30 mouse cellular contexts compared by ENCODE assay signal in the genomic region with DNA sequence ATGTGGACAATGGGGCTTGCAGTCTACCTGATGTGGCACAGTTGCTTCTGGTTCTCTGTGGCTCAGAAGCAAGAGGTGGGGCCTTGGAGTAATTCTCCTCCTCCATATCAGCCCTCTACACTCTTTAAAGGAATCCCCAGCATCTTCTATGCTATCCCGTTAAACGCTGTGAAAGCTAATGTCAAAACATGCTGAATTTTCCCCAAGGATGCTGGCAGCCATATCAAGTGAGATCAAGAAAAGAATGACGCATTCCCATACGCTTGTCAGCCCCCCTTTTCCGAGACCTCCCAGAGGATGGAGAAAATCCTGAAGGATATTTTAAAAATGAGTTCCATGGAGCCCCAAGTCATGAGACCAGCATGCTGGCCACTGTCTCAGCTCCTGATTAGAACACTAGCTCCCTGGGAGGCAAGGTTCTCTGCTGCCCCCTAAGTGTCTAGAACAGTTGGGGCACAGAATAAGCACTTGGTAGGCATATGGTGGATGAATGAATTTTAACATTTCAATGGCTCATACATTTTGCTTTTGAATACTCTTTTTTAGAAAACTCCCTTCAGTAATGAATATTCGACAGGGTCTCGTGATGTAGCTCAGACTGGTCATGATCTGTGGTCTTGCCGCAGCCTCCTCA.
DNase-seq lines count a peak whose midpoint lies in the region; ATAC-seq and TF ChIP-seq lines count a peak whose summit lies in the region.
"Had no signal": no experiment of that assay in that cellular context is flagged by ENCODE, and none has a peak within 500 bp of the region (broad histone marks: within the 10 kb centered on the region; RNA-seq: fewer than 3 reads in every experiment).

No protein-coding gene starts in this region.

- no peak overlapping the region for H3K9ac ChIP-seq in heart, postnatal 0 days (replicated peaks; ENCODE audit: low read depth, low read length)
- H3K9ac ChIP-seq in midbrain, postnatal 0 days (replicated peaks; ENCODE audit: low read length, poor library complexity, severe bottlenecking) = no peak overlapping the region
- H3K9ac ChIP-seq in midbrain, embryonic 16.5 days (ENCODE audit: low read depth, low read length) = no peak overlapping the region
- no peak overlapping the region for H3K9ac ChIP-seq in stomach, postnatal 0 days (ENCODE audit: low read length)
- H3K9ac ChIP-seq: heart, embryonic 15.5 days; hindbrain, embryonic 15.5 days; intestine, embryonic 15.5 days; limb, embryonic 12.5 days; neural tube, embryonic 12.5 days had no signal

- 89% methylated on average over 8 of the region's 8 CpGs for WGBS in heart, postnatal 0 days
- WGBS in midbrain, postnatal 0 days = 61% methylated on average over 8 of the region's 8 CpGs
- WGBS in midbrain, embryonic 16.5 days = 60% methylated on average over 8 of the region's 8 CpGs
- 83% methylated on average over 8 of the region's 8 CpGs for WGBS in stomach, postnatal 0 days

- no peak overlapping the region for H3K4me2 ChIP-seq in heart, postnatal 0 days (ENCODE audit: low read depth, low read length)
- no peak overlapping the region for H3K4me2 ChIP-seq in midbrain, postnatal 0 days (ENCODE audit: low read depth, low read length, poor library complexity, severe bottlenecking)
- H3K4me2 ChIP-seq in midbrain, embryonic 16.5 days (ENCODE audit: low read length) = no peak overlapping the region
- H3K4me2 ChIP-seq in stomach, postnatal 0 days (replicated peaks; ENCODE audit: low read depth) = no peak overlapping the region
- H3K4me2 ChIP-seq: heart, embryonic 15.5 days; hindbrain, embryonic 15.5 days; intestine, embryonic 15.5 days; limb, embryonic 12.5 days; neural tube, embryonic 12.5 days had no signal

- intact Hi-C loops in heart, postnatal 14 days (cut with DNase I) = no loop called here

- peaks cover 21% of the 10 kb centered on the region; the same call in 1 of the 2 replicates for H3K4me1 ChIP-seq in heart, postnatal 0 days (ENCODE audit: control insufficient read depth, insufficient read depth)
- no peaks in the 10 kb centered on the region for H3K4me1 ChIP-seq in midbrain, postnatal 0 days (ENCODE audit: insufficient read depth, low read length)
- peaks cover 25% of the 10 kb centered on the region for H3K4me1 ChIP-seq in midbrain, embryonic 16.5 days (ENCODE audit: control insufficient read depth, insufficient read depth, low read length)
- H3K4me1 ChIP-seq in stomach, postnatal 0 days (replicated peaks; ENCODE audit: control insufficient read depth, insufficient read depth) = peaks cover 6% of the 10 kb centered on the region

- no peaks in the 10 kb centered on the region for H3K9me3 ChIP-seq in heart, postnatal 0 days (replicated peaks; ENCODE audit: control insufficient read depth, low read length)
- no peaks in the 10 kb centered on the region for H3K9me3 ChIP-seq in midbrain, postnatal 0 days (ENCODE audit: low read length)
- peaks cover 3% of the 10 kb centered on the region; the same call in 1 of the 2 replicates for H3K9me3 ChIP-seq in midbrain, embryonic 16.5 days (replicated peaks; ENCODE audit: control insufficient read depth, low read length, poor library complexity, severe bottlenecking)
- no peaks in the 10 kb centered on the region for H3K9me3 ChIP-seq in stomach, postnatal 0 days (ENCODE audit: control insufficient read depth, low read length)
- H3K9me3 ChIP-seq: heart, embryonic 10.5 days; heart, embryonic 15.5 days; hindbrain, embryonic 15.5 days; intestine, embryonic 15.5 days; limb, embryonic 12.5 days; neural tube, embryonic 12.5 days had no signal

- no peak for TF ChIP-seq EP300 in heart, postnatal 0 days (IDR thresholded peaks at IDR 0.05; ENCODE audit: low read depth)
- no peak for TF ChIP-seq EP300 in stomach, postnatal 0 days (optimal IDR thresholded peaks at IDR 0.05)

- no peak overlapping the region for H3K4me3 ChIP-seq in heart, postnatal 0 days (ENCODE audit: low read depth, low read length)
- no peak overlapping the region for H3K4me3 ChIP-seq in layer of hippocampus, adult 2 months
- no peak overlapping the region for H3K4me3 ChIP-seq in midbrain, postnatal 0 days (ENCODE audit: low read depth, low read length)
- no peak overlapping the region for H3K4me3 ChIP-seq in midbrain, embryonic 16.5 days (ENCODE audit: low read depth, low read length)
- no peak overlapping the region for H3K4me3 ChIP-seq in stomach, postnatal 0 days (ENCODE audit: low read depth, low read length)
- H3K4me3 ChIP-seq: erythroblast, embryonic 14.5 days; heart, embryonic 10.5 days; heart, embryonic 15.5 days; hindbrain, embryonic 15.5 days; intestine, embryonic 15.5 days; limb, embryonic 12.5 days; myocyte; neural tube, embryonic 12.5 days had no signal

- peak; percentile 9; the same call in 1 of the 2 replicates for TF ChIP-seq CTCF in heart, postnatal 0 days (IDR thresholded peaks at IDR 0.05; ENCODE audit: low read depth)
- peak; percentile 56 for TF ChIP-seq CTCF in layer of hippocampus, adult 2 months (conservative IDR thresholded peaks at IDR 0.05)
- peak; percentile 42 for TF ChIP-seq CTCF in midbrain, postnatal 0 days (IDR thresholded peaks at IDR 0.05)
- TF ChIP-seq CTCF in stomach, postnatal 0 days (IDR thresholded peaks at IDR 0.05; ENCODE audit: low read depth) = peak; percentile 36

- no peaks in the 10 kb centered on the region for H3K36me3 ChIP-seq in heart, postnatal 0 days (replicated peaks; ENCODE audit: control insufficient read depth, insufficient read depth, low read length)
- no peaks in the 10 kb centered on the region for H3K36me3 ChIP-seq in midbrain, postnatal 0 days (ENCODE audit: insufficient read depth, low read length)
- H3K36me3 ChIP-seq in midbrain, embryonic 16.5 days (ENCODE audit: control insufficient read depth, insufficient read depth, low read length) = no peaks in the 10 kb centered on the region
- H3K36me3 ChIP-seq in stomach, postnatal 0 days (ENCODE audit: control insufficient read depth, insufficient read depth, low read length) = no peaks in the 10 kb centered on the region
- H3K36me3 ChIP-seq: heart, embryonic 15.5 days; hindbrain, embryonic 15.5 days; intestine, embryonic 15.5 days had no signal

- ATAC-seq in heart, postnatal 0 days (ENCODE audit: insufficient read depth, low read depth) = no peak
- ATAC-seq in midbrain, postnatal 0 days (ENCODE audit: low FRiP score) = no peak
- no peak for ATAC-seq in midbrain, embryonic 16.5 days
- ATAC-seq in stomach, postnatal 0 days (ENCODE audit: low FRiP score, low TSS enrichment) = no peak
- ATAC-seq: intestine, embryonic 15.5 days; Patski had no signal

- no peak overlapping the region for H3K27ac ChIP-seq in heart, postnatal 0 days (ENCODE audit: low read depth)
- no peak overlapping the region for H3K27ac ChIP-seq in layer of hippocampus, adult 2 months
- H3K27ac ChIP-seq in midbrain, postnatal 0 days (ENCODE audit: low read depth, low read length) = no peak overlapping the region
- no peak overlapping the region for H3K27ac ChIP-seq in midbrain, embryonic 16.5 days (ENCODE audit: low read length)
- H3K27ac ChIP-seq in stomach, postnatal 0 days (replicated peaks) = no peak overlapping the region
- H3K27ac ChIP-seq: heart, embryonic 10.5 days; heart, embryonic 15.5 days; hindbrain, embryonic 15.5 days; intestine, embryonic 15.5 days; limb, embryonic 12.5 days; neural tube, embryonic 12.5 days had no signal

- H3K27me3 ChIP-seq in heart, postnatal 0 days (ENCODE audit: control insufficient read depth, insufficient read depth, low read length) = no peaks in the 10 kb centered on the region
- no peaks in the 10 kb centered on the region for H3K27me3 ChIP-seq in midbrain, postnatal 0 days (ENCODE audit: insufficient read depth, low read length)
- H3K27me3 ChIP-seq in midbrain, embryonic 16.5 days (ENCODE audit: control insufficient read depth, insufficient read depth, low read depth, low read length) = no peaks in the 10 kb centered on the region
- no peaks in the 10 kb centered on the region for H3K27me3 ChIP-seq in stomach, postnatal 0 days (ENCODE audit: control insufficient read depth, insufficient read depth, low read length)
- H3K27me3 ChIP-seq: heart, embryonic 15.5 days; hindbrain, embryonic 15.5 days; intestine, embryonic 15.5 days; limb, embryonic 12.5 days; neural tube, embryonic 12.5 days; Patski had no signal

- DNase-seq in heart, postnatal 0 days (ENCODE audit: low spot score) = no peak
- DNase-seq in heart, postnatal 14 days = no peak
- DNase-seq in layer of hippocampus, adult 2 months (ENCODE audit: low spot score in 2 of 2) = no peak
- DNase-seq in layer of hippocampus, adult 9-10 months (ENCODE audit: low spot score) = no peak
- DNase-seq in midbrain, postnatal 0 days (ENCODE audit: low spot score) = no peak
- DNase-seq in stomach, postnatal 0 days (ENCODE audit: low spot score) = no peak
- DNase-seq in adipocyte (ENCODE audit: low spot score) = no peak
- DNase-seq: adrenal gland, postnatal 14 days; cerebellum, adult 18-20 months; cerebellum, postnatal 10 days; gastrocnemius, postnatal 25 days; heart, adult 11 months; heart, postnatal 4 days; kidney, adult 9 months; kidney, postnatal 25 days; lung, postnatal 36 days; midbrain, embryonic 14.5 days; right cerebral cortex, adult 18-20 months; thymus, adult 2 months; thymus, postnatal 4 days had no signal
